In genomic region chr15:97502056-97502455, GRCm38 (mm10) we compare ENCODE assay signal across 11 mouse cellular contexts.
DNase-seq lines count a peak whose midpoint lies in the region.
"Had no signal": no experiment of that assay in that cellular context is flagged by ENCODE, and none has a peak within 500 bp of the region (broad histone marks: within the 10 kb centered on the region; RNA-seq: fewer than 3 reads in every experiment).

No protein-coding gene starts in this region.

- peak; percentile 22 to 46 for DNase-seq in left cerebral cortex, adult 18-20 months (ENCODE audit: low spot score in 2 of 2)
- DNase-seq in left cerebral cortex, adult 11 months (ENCODE audit: low spot score) = no peak
- DNase-seq in brain, adult 2 months (ENCODE audit: low read depth, low spot score) = peak; percentile 73
- peak; percentile 36 for DNase-seq in layer of hippocampus, adult 9-10 months (ENCODE audit: low spot score)
- DNase-seq in right cerebral cortex, postnatal 10 days (ENCODE audit: low spot score in 2 of 2) = peak; percentile 23 to 31
- no peak for DNase-seq in ovary, postnatal 36 days (ENCODE audit: low spot score)
- no peak for DNase-seq in thymus, postnatal 0 days (ENCODE audit: low spot score)
- DNase-seq: adrenal gland, adult 2 months; gastrocnemius, postnatal 25 days; kidney, postnatal 10 days; spleen, adult 18-20 months had no signal

Comparison
In these comparisons a context has a peak if more than half of its experiments do, and no peak if none do; other contexts are left out.
1. DNase-seq: peak in left cerebral cortex, adult 18-20 months (2 of 2), brain, adult 2 months (single experiment), layer of hippocampus, adult 9-10 months (single experiment) and right cerebral cortex, postnatal 10 days (2 of 2); none in left cerebral cortex, adult 11 months (single experiment), ovary, postnatal 36 days (single experiment) and thymus, postnatal 0 days (single experiment).